Mouse (Mus musculus) ES-Bruce4 (cell line): ENCODE results near the gene Fhit.

Source experiments
- CTCF ChIP-seq: IDR thresholded peaks from one replicate; pipeline ENCODE4 v1.8.1; 2011; ENCODE audit warnings: low read depth, low read length
- EP300 ChIP-seq: IDR thresholded peaks from 2 replicates; pipeline ENCODE4 v1.6.1; 2011; ENCODE audit warnings: low read depth, low read length; ENCODE audit not compliant: insufficient read depth

DNA sequence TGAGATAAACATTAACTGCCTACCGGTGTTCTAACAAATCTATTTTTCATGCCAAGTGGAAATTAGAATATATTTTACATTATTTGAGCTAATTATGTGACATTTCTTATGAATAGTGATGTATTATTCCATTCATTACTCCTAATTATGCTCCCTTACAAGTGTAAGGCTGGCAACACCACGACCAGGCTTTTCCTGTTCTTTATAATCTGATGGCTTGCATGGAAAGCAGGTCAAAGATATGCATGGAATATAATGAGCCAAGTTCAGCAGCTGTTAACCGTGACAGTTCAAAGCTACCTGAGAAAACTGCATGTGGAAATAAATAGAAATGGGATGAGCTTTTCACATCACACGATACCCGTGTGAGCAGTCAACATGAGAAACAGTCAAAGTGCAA, 746.8 kb downstream of the Fhit start:
- no peak for TF ChIP-seq EP300
- TF ChIP-seq CTCF = no peak
